Mouse (Mus musculus) ovary, adult 2 months (tissue): ENCODE results near the gene Grid1. TPM values are rescaled to one million over a fixed set of nuclear protein-coding genes. Genes with fewer than 3 reads are reported as not detected.

ENCODE experiments used
- polyA plus RNA-seq: library from polyadenylated mRNA; depleted of rRNA; stranded (reverse); fragments of >200 nt; gene quantifications from 2 replicates; pipeline ENCODE4 v1.2.3, GENCODE M21; 2012; rRNA removed

Grid1 gene
- 1.5 TPM in 2 replicates for polyA plus RNA-seq

DNA sequence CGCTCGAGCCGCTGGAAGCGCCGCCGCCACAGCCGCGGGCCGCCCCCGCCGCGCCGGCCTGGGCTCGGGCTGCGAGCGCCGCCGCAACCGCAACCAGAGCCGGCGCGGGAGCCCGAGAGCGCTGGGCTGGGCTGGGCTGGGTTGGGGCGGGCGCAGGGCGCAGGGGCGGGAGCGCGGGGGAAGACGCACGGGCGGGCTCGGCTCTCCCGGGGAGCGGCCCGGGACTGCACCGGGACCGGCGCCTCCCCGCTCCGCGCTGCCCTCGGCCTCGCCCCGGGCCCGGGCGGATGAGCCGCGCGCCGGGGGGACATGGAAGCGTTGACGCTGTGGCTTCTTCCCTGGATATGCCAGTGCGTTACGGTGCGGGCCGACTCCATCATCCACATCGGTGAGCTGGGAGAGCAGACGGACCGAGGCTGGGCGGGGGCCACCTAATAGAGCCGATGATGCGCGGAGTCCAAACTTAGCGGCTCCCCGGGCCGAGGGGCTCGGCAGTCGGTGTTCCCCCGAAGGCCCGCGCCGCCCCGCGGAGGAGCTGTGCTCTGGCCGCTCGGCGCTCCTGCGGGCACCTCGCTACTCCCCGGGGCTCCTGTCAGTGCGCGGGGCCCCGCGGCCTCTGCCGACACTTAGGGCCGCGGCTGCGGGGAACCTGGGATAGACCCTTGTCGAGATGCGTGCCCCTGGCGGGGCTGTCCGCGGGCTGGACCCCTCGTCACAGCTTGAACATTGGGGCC, at the start of gene Grid1:
Gene Grid1 (plus strand): TSS at position 190 of the 734 bp plus-strand sequence.

Other genes with a start within 250 kb of the Grid1 start
- gene Ldb3, start 231.4 kb upstream of the Grid1 start, polyA plus RNA-seq, result 5.2 and 6.4 TPM in 2 replicates
- gene Opn4, start 220.0 kb upstream of the Grid1 start, polyA plus RNA-seq, result 0.10 TPM in 1 of 2 replicates, not detected in the other
- gene Wapl, start 146.2 kb upstream of the Grid1 start, polyA plus RNA-seq, result 8.5 and 11.3 TPM in 2 replicates